Mouse (Mus musculus): ENCODE results near the gene Itgb2l. TPM values are rescaled to one million over a fixed set of nuclear protein-coding genes. Genes with fewer than 3 reads are reported as not detected.
"Not testable (repeated sequence)": the region's sequence is repeated elsewhere in the genome, so short reads cannot be mapped to it uniquely, and the experiment has no call there.

Gene Itgb2l
- polyA plus RNA-seq, 1 experiment from 2014 or later: not detected

GRCm38 (mm10) chr16:96468698-96469097 is 25.3 kb upstream of the Itgb2l start:
- peak; percentile 71 for ATAC-seq
- H3K36me3 ChIP-seq (ENCODE audit: control insufficient read depth, insufficient read depth, low read length): no peaks in the 10 kb centered on the region
- peak overlapping the region; percentile 1; the same call in 1 of the 2 replicates for H3K9ac ChIP-seq (ENCODE audit: low read depth, low read length)
- H3K4me2 ChIP-seq (ENCODE audit: low read length): peak overlapping the region; percentile 57
- peak overlapping the region; percentile 74; the same call in 1 of the 2 replicates for H3K27ac ChIP-seq (ENCODE audit: low read length)
- 79% methylated on average over 4 of the region's 4 CpGs for WGBS
- peaks cover 30% of the 10 kb centered on the region for H3K4me1 ChIP-seq (ENCODE audit: control insufficient read depth, insufficient read depth, low read length)
- peak overlapping the region; percentile 41 for H3K4me3 ChIP-seq (ENCODE audit: low read depth, low read length)
- no peaks in the 10 kb centered on the region for H3K9me3 ChIP-seq (replicated peaks; ENCODE audit: control insufficient read depth, low read length, poor library complexity, severe bottlenecking)
- H3K27me3 ChIP-seq (ENCODE audit: control insufficient read depth, insufficient read depth, low read depth, low read length): no peaks in the 10 kb centered on the region

GRCm38 (mm10) chr16:96468011-96468410 is 24.6 kb upstream of the Itgb2l start:
- H3K4me2 ChIP-seq (ENCODE audit: low read length): peak overlapping the region; percentile 57
- WGBS: 40% methylated on average over 4 of the region's 4 CpGs
- ATAC-seq: no peak
- peaks cover 26% of the 10 kb centered on the region for H3K4me1 ChIP-seq (ENCODE audit: control insufficient read depth, insufficient read depth, low read length)
- peak overlapping the region; percentile 67 for H3K9ac ChIP-seq (ENCODE audit: low read depth, low read length)
- H3K9me3 ChIP-seq (replicated peaks; ENCODE audit: control insufficient read depth, low read length, poor library complexity, severe bottlenecking): no peaks in the 10 kb centered on the region
- peak overlapping the region; percentile 41 for H3K4me3 ChIP-seq (ENCODE audit: low read depth, low read length)
- H3K27me3 ChIP-seq (ENCODE audit: control insufficient read depth, insufficient read depth, low read depth, low read length): no peaks in the 10 kb centered on the region
- peak overlapping the region; percentile 74 for H3K27ac ChIP-seq (ENCODE audit: low read length)
- no peaks in the 10 kb centered on the region for H3K36me3 ChIP-seq (ENCODE audit: control insufficient read depth, insufficient read depth, low read length)

GRCm38 (mm10) chr16:96467445-96467844 is 24.0 kb upstream of the Itgb2l start, which contains the start of gene Pcp4:
TSS of gene Pcp4 (plus strand) at chr16:96467606.
- H3K4me2 ChIP-seq (ENCODE audit: low read length): peak within 1 kb of the TSS; percentile 57
- H3K4me1 ChIP-seq (ENCODE audit: control insufficient read depth, insufficient read depth, low read length): peaks cover 23% of the 10 kb centered on the region
- peak within 1 kb of the TSS; percentile 41 for H3K4me3 ChIP-seq (ENCODE audit: low read depth, low read length)
- 14% methylated on average over 8 of the region's 8 CpGs for WGBS
- H3K9me3 ChIP-seq (replicated peaks; ENCODE audit: control insufficient read depth, low read length, poor library complexity, severe bottlenecking): no peaks in the 10 kb centered on the region
- no peaks in the 10 kb centered on the region for H3K27me3 ChIP-seq (ENCODE audit: control insufficient read depth, insufficient read depth, low read depth, low read length)
- H3K27ac ChIP-seq (ENCODE audit: low read length): peak within 1 kb of the TSS; percentile 74
- peak within 1 kb of the TSS; percentile 67 for H3K9ac ChIP-seq (ENCODE audit: low read depth, low read length)
- ATAC-seq: peak; percentile 86
- no peaks in the 10 kb centered on the region for H3K36me3 ChIP-seq (ENCODE audit: control insufficient read depth, insufficient read depth, low read length)

DNA sequence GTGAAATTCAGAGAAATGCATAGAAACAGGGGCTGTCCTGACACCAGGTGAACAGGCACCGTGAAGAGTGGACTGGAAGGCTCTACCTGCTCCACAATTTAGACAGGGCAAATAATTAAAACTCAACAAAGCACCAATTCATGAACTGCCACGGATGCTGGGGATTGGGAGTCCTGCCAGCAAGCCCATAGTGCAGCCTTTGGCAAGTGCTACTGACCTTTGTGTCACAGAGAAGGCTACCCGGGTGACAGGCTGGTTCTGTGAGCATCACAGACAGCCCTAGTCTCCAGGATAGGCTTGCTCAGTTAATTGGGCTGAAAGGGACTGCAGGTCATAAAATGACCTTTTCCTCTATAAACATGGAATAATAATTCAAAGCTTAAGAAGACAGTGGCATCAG is 17.4 kb upstream of the Itgb2l start:
- Histone ChIP-seq H3K4me3 (ENCODE audit: low read depth, low read length) (no peak overlapping the region), H3K9me3 (replicated peaks; ENCODE audit: control insufficient read depth, low read length, poor library complexity, severe bottlenecking) (no peaks in the 10 kb centered on the region), H3K27ac (ENCODE audit: low read length) (no peak overlapping the region), H3K36me3 (ENCODE audit: control insufficient read depth, insufficient read depth, low read length) (no peaks in the 10 kb centered on the region), H3K4me1 (ENCODE audit: control insufficient read depth, insufficient read depth, low read length) (no peaks in the 10 kb centered on the region), H3K9ac (ENCODE audit: low read depth, low read length) (no peak overlapping the region), H3K27me3 (ENCODE audit: control insufficient read depth, insufficient read depth, low read depth, low read length) (no peaks in the 10 kb centered on the region), H3K4me2 (ENCODE audit: low read length) (no peak overlapping the region)
- no peak for ATAC-seq
- 42% methylated on average over 3 of the region's 3 CpGs for WGBS

- H3K36me3 ChIP-seq (ENCODE audit: control insufficient read depth, insufficient read depth, low read length): no peaks in the 10 kb centered on the region
- H3K4me1 ChIP-seq (ENCODE audit: control insufficient read depth, insufficient read depth, low read length): no peaks in the 10 kb centered on the region
- no peak for ATAC-seq
Observed at GRCm38 (mm10) chr16:96459356-96459755, 15.9 kb upstream of the Itgb2l start.

GRCm38 (mm10) chr16:96457612-96458011 is 14.2 kb upstream of the Itgb2l start:
- no peak for ATAC-seq
- H3K9ac ChIP-seq (ENCODE audit: low read depth, low read length): no peak overlapping the region
- H3K9me3 ChIP-seq (replicated peaks; ENCODE audit: control insufficient read depth, low read length, poor library complexity, severe bottlenecking): no peaks in the 10 kb centered on the region
- H3K27ac ChIP-seq (ENCODE audit: low read length): no peak overlapping the region
- H3K4me1 ChIP-seq (ENCODE audit: control insufficient read depth, insufficient read depth, low read length): no peaks in the 10 kb centered on the region
- no peaks in the 10 kb centered on the region for H3K36me3 ChIP-seq (ENCODE audit: control insufficient read depth, insufficient read depth, low read length)
- 89% methylated on average over 5 of the region's 5 CpGs for WGBS
- H3K4me3 ChIP-seq (ENCODE audit: low read depth, low read length): no peak overlapping the region
- no peak overlapping the region for H3K4me2 ChIP-seq (ENCODE audit: low read length)
- no peaks in the 10 kb centered on the region for H3K27me3 ChIP-seq (ENCODE audit: control insufficient read depth, insufficient read depth, low read depth, low read length)

More at GRCm38 (mm10) chr16:96459356-96459755, 15.9 kb upstream of the Itgb2l start:
- no peak overlapping the region for H3K4me2 ChIP-seq (ENCODE audit: low read length)
- no peak overlapping the region for H3K4me3 ChIP-seq (ENCODE audit: low read depth, low read length)
- H3K27me3 ChIP-seq (ENCODE audit: control insufficient read depth, insufficient read depth, low read depth, low read length): no peaks in the 10 kb centered on the region
- H3K27ac ChIP-seq (ENCODE audit: low read length): no peak overlapping the region
- WGBS: 94% methylated on average over 2 of the region's 2 CpGs
- no peaks in the 10 kb centered on the region for H3K9me3 ChIP-seq (replicated peaks; ENCODE audit: control insufficient read depth, low read length, poor library complexity, severe bottlenecking)
- no peak overlapping the region for H3K9ac ChIP-seq (ENCODE audit: low read depth, low read length)

- H3K4me1 ChIP-seq (ENCODE audit: control insufficient read depth, insufficient read depth, low read length): no peaks in the 10 kb centered on the region
- no peak for ATAC-seq
- H3K27ac ChIP-seq (ENCODE audit: low read length): no peak overlapping the region
- H3K9ac ChIP-seq (ENCODE audit: low read depth, low read length): no peak overlapping the region
- no peaks in the 10 kb centered on the region for H3K36me3 ChIP-seq (ENCODE audit: control insufficient read depth, insufficient read depth, low read length)
- H3K27me3 ChIP-seq (ENCODE audit: control insufficient read depth, insufficient read depth, low read depth, low read length): no peaks in the 10 kb centered on the region
- no peaks in the 10 kb centered on the region for H3K9me3 ChIP-seq (replicated peaks; ENCODE audit: control insufficient read depth, low read length, poor library complexity, severe bottlenecking)
- H3K4me3 ChIP-seq (ENCODE audit: low read depth, low read length): no peak overlapping the region
- no peak overlapping the region for H3K4me2 ChIP-seq (ENCODE audit: low read length)
Observed at GRCm38 (mm10) chr16:96454086-96454485, 10.7 kb upstream of the Itgb2l start.

DNA sequence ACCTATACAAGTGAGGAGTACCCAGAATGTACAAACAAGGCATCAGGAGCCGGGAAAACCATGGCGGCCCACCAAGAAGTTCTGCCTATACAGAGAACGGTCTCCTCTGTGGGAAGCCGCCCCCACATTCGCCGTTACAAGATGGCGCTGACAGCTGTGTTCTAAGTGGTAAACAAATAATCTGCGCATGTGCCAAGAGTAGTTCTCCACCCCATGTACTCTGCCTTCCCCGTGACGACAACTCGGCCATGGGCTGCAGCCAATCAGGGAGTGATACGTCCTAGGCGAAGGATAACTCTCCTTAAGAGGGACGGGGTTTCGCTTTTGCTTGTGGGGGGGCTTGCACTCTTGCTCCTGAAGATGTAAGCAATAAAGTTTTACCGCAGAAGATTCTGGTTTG is 7.5 kb upstream of the Itgb2l start:
- not testable (repeated sequence) for H3K36me3 ChIP-seq (ENCODE audit: control insufficient read depth, insufficient read depth, low read length); H3K4me1 ChIP-seq (ENCODE audit: control insufficient read depth, insufficient read depth, low read length); H3K27ac ChIP-seq (ENCODE audit: low read length); ATAC-seq; H3K4me2 ChIP-seq (ENCODE audit: low read length); H3K9ac ChIP-seq (ENCODE audit: low read depth, low read length); H3K4me3 ChIP-seq (ENCODE audit: low read depth, low read length); H3K27me3 ChIP-seq (ENCODE audit: control insufficient read depth, insufficient read depth, low read depth, low read length); H3K9me3 ChIP-seq (replicated peaks; ENCODE audit: control insufficient read depth, low read length, poor library complexity, severe bottlenecking)
- WGBS: 97% methylated on average over 12 of the region's 16 CpGs

GRCm38 (mm10) chr16:96441826-96442225 is 1.6 kb downstream of the Itgb2l start:
- Histone ChIP-seq H3K27me3 (ENCODE audit: control insufficient read depth, insufficient read depth, low read depth, low read length) (no peaks in the 10 kb centered on the region), H3K9me3 (replicated peaks; ENCODE audit: control insufficient read depth, low read length, poor library complexity, severe bottlenecking) (no peaks in the 10 kb centered on the region), H3K36me3 (ENCODE audit: control insufficient read depth, insufficient read depth, low read length) (no peaks in the 10 kb centered on the region), H3K4me3 (ENCODE audit: low read depth, low read length) (no peak overlapping the region), H3K4me1 (ENCODE audit: control insufficient read depth, insufficient read depth, low read length) (no peaks in the 10 kb centered on the region), H3K4me2 (ENCODE audit: low read length) (no peak overlapping the region), H3K9ac (ENCODE audit: low read depth, low read length) (no peak overlapping the region), H3K27ac (ENCODE audit: low read length) (no peak overlapping the region)
- 79% methylated on average over 3 of the region's 3 CpGs for WGBS
- ATAC-seq: no peak

All from midbrain, embryonic 16.5 days (tissue).